Mouse (Mus musculus): Measurements from ENCODE around the gene Stil. TPM values are rescaled to one million over a fixed set of nuclear protein-coding genes. Genes with fewer than 3 reads are reported as not detected.

The Stil gene
- polyA plus RNA-seq, 1 experiment from 2014 or later = 15.7 TPM

DNA sequence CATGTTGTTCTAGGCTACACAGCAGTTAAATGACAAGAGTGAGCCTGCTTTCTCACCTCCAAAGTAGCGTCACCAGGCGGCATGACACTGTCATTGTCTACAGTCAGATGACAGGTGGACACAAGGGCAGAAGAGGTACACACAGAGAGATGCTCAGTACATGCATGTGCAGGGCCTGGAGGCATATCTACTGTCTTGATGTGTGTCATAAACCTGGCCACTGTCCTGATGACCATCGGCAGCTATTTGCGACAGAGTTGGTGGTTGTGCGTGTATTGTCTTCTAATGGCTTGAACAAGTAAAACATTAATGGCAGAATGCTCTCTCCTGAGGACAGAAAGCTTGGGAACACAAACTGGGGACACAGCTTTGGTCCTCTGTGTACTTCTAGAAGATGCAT is 51.3 kb downstream of the Stil start:
- Histone ChIP-seq H3K27me3 (peaks cover 88% of the 10 kb centered on the region), H3K36me3 (no peaks in the 10 kb centered on the region), H3K4me1 (peaks cover 6% of the 10 kb centered on the region; the same call in 1 of the 2 replicates), H3K4me3 (no peak overlapping the region), H3K4me2 (replicated peaks) (no peak overlapping the region), H3K9ac (replicated peaks) (no peak overlapping the region), H3K9me3 (no peaks in the 10 kb centered on the region), H3K27ac (replicated peaks) (no peak overlapping the region)
- no peak for ATAC-seq (ENCODE audit: low FRiP score, low read depth)
- 80% methylated on average over 5 of the region's 5 CpGs for WGBS

DNA sequence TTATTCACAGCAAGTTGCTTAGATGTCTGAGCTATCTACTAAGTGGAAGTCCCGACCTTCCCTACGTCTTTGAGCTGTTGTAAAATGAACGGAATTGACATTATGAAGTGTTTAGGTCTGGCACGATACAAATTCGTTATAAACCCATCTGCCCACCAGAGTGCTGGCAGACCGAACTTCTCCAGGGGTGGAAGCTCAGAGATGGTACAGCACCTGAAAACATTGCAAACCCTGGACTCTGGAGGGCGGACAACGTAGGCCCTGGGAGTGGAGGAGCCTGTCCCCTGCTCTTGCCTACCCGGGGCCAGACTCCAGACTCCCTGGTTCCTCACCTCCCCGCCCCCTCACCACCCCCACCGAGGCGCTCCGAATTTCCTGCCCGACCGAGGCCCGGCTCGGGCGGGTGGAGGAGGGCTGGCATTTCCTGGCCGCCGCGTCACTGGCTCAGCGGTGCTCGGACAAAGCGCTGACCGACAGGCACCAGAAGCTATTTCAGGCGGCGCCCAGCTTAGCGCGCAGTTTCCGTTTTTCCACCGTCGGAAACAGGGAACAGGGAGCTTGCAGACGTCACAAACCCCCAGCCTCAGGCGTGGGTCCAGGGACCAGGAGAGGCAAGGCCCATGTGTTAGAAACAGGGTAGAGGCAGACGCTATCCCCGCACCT is 52.5 kb downstream of the Stil start:
- ATAC-seq (ENCODE audit: low FRiP score, low read depth) = peak; percentile 13; the same call in 1 of the 2 replicates
- under 1% methylated on average over 36 of the region's 36 CpGs for WGBS
- H3K4me3 ChIP-seq = peak overlapping the region; percentile 30
- H3K9ac ChIP-seq (replicated peaks) = peak overlapping the region; percentile 44
- H3K36me3 ChIP-seq = no peaks in the 10 kb centered on the region
- H3K4me2 ChIP-seq (replicated peaks) = peak overlapping the region; percentile 51
- peak overlapping the region; percentile 52; the same call in 1 of the 2 replicates for H3K27ac ChIP-seq (replicated peaks)
- H3K27me3 ChIP-seq = peaks cover 97% of the 10 kb centered on the region
- H3K9me3 ChIP-seq = no peaks in the 10 kb centered on the region
- peaks cover 18% of the 10 kb centered on the region for H3K4me1 ChIP-seq

DNA sequence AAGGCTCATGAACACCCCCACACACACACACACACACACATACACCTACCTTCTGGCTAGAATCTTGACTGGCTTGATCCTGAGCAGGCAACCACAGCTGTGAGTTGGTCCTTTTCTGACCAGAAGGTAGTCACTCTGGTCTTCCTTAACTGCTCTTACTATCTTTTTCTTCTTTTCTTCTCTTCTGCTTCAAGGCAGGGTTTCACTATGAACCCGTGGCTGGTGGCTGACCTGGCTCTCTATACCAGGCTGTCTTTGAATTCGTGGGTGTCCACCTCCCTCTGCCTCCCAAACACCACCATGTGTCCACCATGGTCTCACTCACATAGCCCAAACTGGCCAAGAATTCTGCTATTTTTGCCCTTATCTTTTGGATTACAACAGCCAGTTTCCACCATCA is 55.1 kb downstream of the Stil start:
- H3K36me3 ChIP-seq = no peaks in the 10 kb centered on the region
- no peak overlapping the region for H3K9ac ChIP-seq (replicated peaks)
- H3K27me3 ChIP-seq = peaks cover 96% of the 10 kb centered on the region
- no peak for ATAC-seq (ENCODE audit: low FRiP score, low read depth)
- no peak overlapping the region for H3K4me3 ChIP-seq
- WGBS = 9% methylated on average over 2 of the region's 2 CpGs
- peaks cover 19% of the 10 kb centered on the region for H3K4me1 ChIP-seq
- H3K27ac ChIP-seq (replicated peaks) = no peak overlapping the region
- H3K9me3 ChIP-seq = no peaks in the 10 kb centered on the region
- no peak overlapping the region for H3K4me2 ChIP-seq (replicated peaks)

DNA sequence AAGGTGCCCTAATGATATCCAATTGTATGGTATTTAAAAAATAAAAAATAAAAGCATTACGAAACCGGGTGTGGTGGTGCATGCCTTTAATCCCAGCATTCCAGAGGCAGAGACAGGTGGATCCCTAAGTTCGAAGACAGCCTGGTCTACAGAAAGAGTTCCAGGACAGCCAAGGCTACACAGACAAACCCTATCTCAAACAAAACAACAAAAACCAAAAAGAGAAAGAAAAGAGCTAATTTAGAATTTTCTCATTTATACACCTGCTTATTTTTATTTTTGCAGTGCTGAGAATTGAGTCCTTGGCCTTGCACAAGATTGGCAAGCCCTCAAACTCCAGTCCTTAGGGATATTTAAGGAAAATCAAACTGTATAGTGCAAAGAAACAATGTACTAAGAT is 55.7 kb downstream of the Stil start:
- no peaks in the 10 kb centered on the region for H3K36me3 ChIP-seq
- H3K9ac ChIP-seq (replicated peaks) = no peak overlapping the region
- peak overlapping the region; percentile 37; the same call in 1 of the 2 replicates for H3K4me3 ChIP-seq
- WGBS = 10% methylated on average over 3 of the region's 3 CpGs
- H3K4me1 ChIP-seq = peaks cover 19% of the 10 kb centered on the region
- peaks cover 97% of the 10 kb centered on the region for H3K27me3 ChIP-seq
- peak overlapping the region; percentile 81 for H3K27ac ChIP-seq (replicated peaks)
- H3K9me3 ChIP-seq = no peaks in the 10 kb centered on the region
- no peak for ATAC-seq (ENCODE audit: low FRiP score, low read depth)
- peak overlapping the region; percentile 51; the same call in 1 of the 2 replicates for H3K4me2 ChIP-seq (replicated peaks)

DNA sequence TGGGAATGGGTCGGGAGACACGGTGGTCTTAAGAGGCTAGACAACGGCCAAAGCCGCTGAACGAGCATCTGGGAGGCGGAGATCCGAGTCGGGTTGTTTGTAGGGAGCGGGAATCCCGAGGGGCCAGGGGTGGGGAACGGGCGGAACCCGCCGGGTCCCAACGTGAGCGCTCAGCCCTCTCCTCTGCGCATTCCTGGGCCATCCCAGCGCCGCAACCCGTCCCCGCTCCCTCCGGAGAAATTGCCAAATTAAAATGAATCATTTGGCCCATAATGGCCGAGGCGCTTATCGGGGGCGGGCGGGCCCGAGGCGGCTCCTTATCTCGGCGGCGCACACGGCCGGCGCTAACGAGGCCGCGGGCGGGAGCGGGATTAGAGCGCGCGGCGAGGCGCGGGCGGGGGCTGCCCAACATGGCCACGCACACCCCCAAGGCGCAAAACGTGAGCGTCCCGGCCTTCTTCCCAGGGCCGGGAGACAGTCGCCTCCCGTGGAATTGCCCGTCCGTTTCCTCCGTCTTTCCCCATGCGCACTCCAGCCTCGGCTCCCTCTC is 56.5 kb downstream of the Stil start, which contains the start of gene Tal1:
Gene Tal1, plus strand, starts transcription at position 56 of the 550 bp plus-strand sequence.
- WGBS = 1% methylated on average over 60 of the region's 60 CpGs
- no peaks in the 10 kb centered on the region for H3K36me3 ChIP-seq
- H3K4me3 ChIP-seq = peak within 1 kb of the TSS; percentile 37
- no peaks in the 10 kb centered on the region for H3K9me3 ChIP-seq
- H3K27ac ChIP-seq (replicated peaks) = peak within 1 kb of the TSS; percentile 81
- H3K4me1 ChIP-seq = peaks cover 19% of the 10 kb centered on the region
- peak; percentile 69 for ATAC-seq (ENCODE audit: low FRiP score, low read depth)
- peak within 1 kb of the TSS; percentile 28; the same call in 1 of the 2 replicates for H3K9ac ChIP-seq (replicated peaks)
- H3K27me3 ChIP-seq = peaks cover 95% of the 10 kb centered on the region
- peak within 1 kb of the TSS; percentile 51 for H3K4me2 ChIP-seq (replicated peaks)

DNA sequence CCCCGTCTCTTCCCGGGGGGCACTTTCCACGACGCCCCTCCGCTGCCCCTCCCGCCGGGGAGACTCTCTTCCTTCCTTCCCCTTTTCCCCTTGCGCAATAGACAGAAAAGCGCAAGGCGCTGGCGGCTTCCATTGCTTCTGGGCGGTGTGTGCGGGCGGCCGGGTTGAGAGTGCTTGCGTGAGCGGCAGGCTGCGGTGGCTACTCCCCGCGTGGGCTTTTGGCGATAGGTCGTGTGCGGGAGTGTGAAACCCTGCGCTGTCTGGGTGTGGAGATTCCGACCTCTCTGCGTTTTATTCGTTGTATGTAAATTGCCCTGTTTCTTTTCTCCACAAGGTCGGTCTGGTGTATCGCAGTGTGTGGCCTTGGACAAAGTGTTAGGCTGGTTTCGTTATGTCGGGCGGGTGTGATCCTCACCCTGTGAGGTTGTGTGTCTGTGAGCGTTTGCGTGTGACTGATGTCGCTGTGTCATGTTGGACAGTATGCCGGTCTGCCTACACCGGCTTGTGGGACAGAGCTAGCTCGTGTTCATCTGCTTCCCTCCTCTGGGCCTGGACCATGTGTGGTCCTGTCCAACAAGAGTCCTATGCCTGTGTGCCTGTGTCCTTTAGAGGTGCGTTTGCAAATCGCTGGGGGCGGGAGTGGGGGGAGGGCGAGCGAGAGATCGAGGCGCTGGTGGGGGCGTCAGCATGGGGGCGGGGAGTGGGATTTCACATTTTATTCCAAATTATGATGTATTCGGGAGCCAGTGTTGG is 57.1 kb downstream of the Stil start:
- no peaks in the 10 kb centered on the region for H3K9me3 ChIP-seq
- under 1% methylated on average over 46 of the region's 48 CpGs for WGBS
- H3K36me3 ChIP-seq = no peaks in the 10 kb centered on the region
- peak overlapping the region; percentile 47 for H3K9ac ChIP-seq (replicated peaks)
- peak; percentile 72 for ATAC-seq (ENCODE audit: low FRiP score, low read depth)
- peaks cover 95% of the 10 kb centered on the region for H3K27me3 ChIP-seq
- peak overlapping the region; percentile 81 for H3K27ac ChIP-seq (replicated peaks)
- peak overlapping the region; percentile 51 for H3K4me2 ChIP-seq (replicated peaks)
- H3K4me1 ChIP-seq = peaks cover 19% of the 10 kb centered on the region
- peak overlapping the region; percentile 37 for H3K4me3 ChIP-seq

DNA sequence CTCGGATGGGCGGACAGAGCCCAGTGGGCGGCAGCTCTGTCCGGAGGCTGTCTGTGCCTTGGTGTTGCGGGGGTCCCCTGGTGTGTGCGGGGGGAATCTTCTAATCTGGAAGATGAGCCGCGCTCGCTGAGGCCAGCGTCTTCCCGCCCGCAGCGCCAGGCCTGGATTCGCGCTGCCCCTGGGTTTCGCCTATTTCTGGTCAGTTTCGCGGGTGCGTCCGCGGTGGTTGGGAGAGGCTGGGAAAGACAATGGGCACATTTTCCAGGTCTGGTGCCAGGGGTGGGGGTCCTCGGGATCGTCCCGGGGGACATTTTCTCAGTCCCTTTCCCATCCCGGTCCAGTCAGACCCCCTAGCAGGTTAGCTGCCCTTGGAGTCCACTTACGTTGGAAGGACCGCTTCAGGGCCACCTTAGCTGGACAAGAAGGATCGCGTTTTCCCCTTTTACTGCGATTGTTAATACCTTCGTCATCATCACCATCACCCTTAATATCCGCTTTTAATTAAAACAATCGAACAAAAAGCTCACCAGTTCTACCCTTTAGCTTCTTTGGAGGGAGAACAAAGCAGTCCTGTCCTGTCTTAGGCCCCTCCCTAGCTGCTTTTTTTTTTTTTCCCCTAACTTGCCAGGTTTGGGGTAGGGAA is 57.8 kb downstream of the Stil start:
- ATAC-seq (ENCODE audit: low FRiP score, low read depth) = peak; percentile 39
- no peaks in the 10 kb centered on the region for H3K9me3 ChIP-seq
- peaks cover 95% of the 10 kb centered on the region for H3K27me3 ChIP-seq
- H3K36me3 ChIP-seq = no peaks in the 10 kb centered on the region
- H3K4me1 ChIP-seq = peaks cover 19% of the 10 kb centered on the region
- H3K4me2 ChIP-seq (replicated peaks) = peak overlapping the region; percentile 51
- peak overlapping the region; percentile 47 for H3K9ac ChIP-seq (replicated peaks)
- peak overlapping the region; percentile 81 for H3K27ac ChIP-seq (replicated peaks)
- H3K4me3 ChIP-seq = peak overlapping the region; percentile 37
- 2% methylated on average over 33 of the region's 33 CpGs for WGBS

DNA sequence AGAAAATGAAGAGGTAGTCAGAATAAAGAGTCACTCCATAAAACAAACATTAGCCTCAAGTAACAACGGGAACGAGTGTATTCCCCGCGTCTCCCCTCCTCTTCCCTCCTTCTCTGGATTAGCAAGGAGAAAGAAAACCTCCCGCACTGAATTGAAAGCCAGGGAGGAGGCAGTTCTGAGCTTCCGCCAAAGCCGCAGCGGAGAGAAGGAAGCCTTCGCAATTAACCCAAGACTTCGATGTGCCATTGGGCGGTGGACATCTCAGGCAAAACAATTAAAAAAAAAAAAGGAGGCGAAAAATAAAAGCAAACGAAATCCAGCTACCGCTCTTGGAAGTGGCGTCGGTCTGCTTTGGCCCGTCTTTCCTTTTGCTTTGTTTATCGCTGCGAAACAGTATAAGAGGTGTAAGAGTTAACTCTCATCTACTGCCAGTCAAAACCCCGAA is 58.4 kb downstream of the Stil start:
- ATAC-seq (ENCODE audit: low FRiP score, low read depth) = no peak
- peak overlapping the region; percentile 37 for H3K4me3 ChIP-seq
- H3K9me3 ChIP-seq = no peaks in the 10 kb centered on the region
- H3K9ac ChIP-seq (replicated peaks) = peak overlapping the region; percentile 47
- WGBS = under 1% methylated on average over 20 of the region's 20 CpGs
- peaks cover 23% of the 10 kb centered on the region for H3K4me1 ChIP-seq
- peaks cover 96% of the 10 kb centered on the region for H3K27me3 ChIP-seq
- peak overlapping the region; percentile 42 for H3K4me2 ChIP-seq (replicated peaks)
- peak overlapping the region; percentile 81 for H3K27ac ChIP-seq (replicated peaks)
- H3K36me3 ChIP-seq = no peaks in the 10 kb centered on the region

DNA sequence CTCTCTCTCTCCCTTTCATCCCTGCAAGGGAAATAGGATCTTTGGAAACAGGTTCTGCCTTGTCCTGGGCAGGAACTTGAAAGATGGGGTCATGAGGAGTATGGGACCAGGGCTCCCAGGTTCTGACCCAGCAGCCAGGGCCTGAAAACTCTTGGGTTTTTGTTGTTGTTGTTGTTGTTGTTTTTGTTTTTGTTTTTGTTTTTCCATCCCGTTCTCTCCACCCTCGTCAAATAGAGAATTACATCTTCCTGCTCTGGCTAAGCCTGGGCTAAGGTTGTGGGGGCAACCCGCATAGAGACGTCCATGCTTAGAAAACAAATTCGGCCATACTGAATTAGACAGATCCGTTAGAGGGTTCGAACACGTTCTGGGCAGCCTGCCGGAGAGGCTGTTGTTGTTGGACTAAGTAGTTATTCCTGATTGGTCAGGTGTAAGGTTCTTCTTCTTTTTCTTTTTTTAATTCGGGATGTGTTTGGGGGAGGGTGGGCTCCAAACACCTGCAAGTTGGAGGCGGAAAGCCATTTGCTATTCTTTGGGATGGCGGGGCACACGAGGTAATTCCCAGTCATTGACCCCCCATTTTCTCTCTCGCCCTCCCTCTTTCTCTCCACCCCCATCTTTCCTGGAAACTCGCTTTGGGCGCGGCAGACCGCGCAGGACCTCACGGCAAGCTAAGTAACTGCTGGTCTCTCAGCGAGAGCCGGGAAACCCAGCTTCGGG is 59.1 kb downstream of the Stil start:
- peak overlapping the region; percentile 42 for H3K4me2 ChIP-seq (replicated peaks)
- WGBS = 1% methylated on average over 23 of the region's 23 CpGs
- H3K27ac ChIP-seq (replicated peaks) = peak overlapping the region; percentile 81

DNA sequence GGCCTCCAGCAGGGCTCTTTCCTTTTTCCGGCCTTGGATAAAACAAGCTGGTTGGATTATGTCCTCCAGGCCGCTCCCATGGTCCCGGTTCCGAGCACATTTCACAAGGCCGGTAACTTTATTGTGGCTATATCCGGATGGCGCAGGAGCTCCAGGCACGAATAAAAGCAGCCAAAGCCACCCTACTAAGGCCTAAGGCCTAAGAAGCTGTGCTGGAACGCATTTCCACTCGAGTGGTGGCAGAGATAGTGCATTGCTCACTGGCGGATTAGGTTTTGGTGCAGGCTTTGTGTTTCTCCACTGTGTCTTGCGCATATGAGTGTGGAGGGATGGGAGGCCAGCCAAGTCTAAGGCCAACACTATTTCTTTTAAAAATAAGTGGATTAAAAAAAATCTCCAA is 59.9 kb downstream of the Stil start:
- Histone ChIP-seq H3K27me3 (peaks cover 97% of the 10 kb centered on the region), H3K9me3 (no peaks in the 10 kb centered on the region), H3K4me2 (replicated peaks) (peak overlapping the region; percentile 42), H3K27ac (replicated peaks) (peak overlapping the region; percentile 81), H3K4me1 (peaks cover 29% of the 10 kb centered on the region), H3K4me3 (peak overlapping the region; percentile 37), H3K9ac (replicated peaks) (peak overlapping the region; percentile 47), H3K36me3 (no peaks in the 10 kb centered on the region)
- ATAC-seq (ENCODE audit: low FRiP score, low read depth) = no peak
- 2% methylated on average over 12 of the region's 12 CpGs for WGBS

More for the DNA sequence above, 59.1 kb downstream of the Stil start:
- no peaks in the 10 kb centered on the region for H3K36me3 ChIP-seq
- no peaks in the 10 kb centered on the region for H3K9me3 ChIP-seq
- no peak for ATAC-seq (ENCODE audit: low FRiP score, low read depth)
- H3K9ac ChIP-seq (replicated peaks) = peak overlapping the region; percentile 47
- H3K4me1 ChIP-seq = peaks cover 29% of the 10 kb centered on the region
- H3K4me3 ChIP-seq = peak overlapping the region; percentile 37
- H3K27me3 ChIP-seq = peaks cover 96% of the 10 kb centered on the region

DNA sequence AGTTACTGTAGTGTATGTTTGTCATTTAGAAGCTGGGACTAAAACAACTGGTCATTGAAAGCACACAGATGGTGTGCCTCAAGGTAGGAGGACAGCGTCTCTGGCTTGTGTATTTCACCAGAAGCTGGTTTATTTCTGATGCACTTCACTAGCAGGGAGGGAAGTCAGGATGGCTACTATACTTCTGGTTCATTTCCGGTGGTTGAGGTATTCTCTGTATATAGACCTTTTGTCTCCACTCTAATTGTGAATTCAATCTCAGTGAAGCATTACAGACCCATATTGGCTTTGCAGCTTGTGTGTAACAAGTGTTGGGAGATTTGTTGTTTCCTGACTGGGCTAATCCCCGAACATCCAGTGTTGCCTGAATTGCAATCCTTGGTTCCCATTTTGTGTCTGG is 60.8 kb downstream of the Stil start:
- no peak for ATAC-seq (ENCODE audit: low FRiP score, low read depth)
- WGBS = 16% methylated on average over 3 of the region's 3 CpGs

More for the DNA sequence above, 60.8 kb downstream of the Stil start:
- Histone ChIP-seq H3K27me3 (peaks cover 97% of the 10 kb centered on the region), H3K36me3 (no peaks in the 10 kb centered on the region), H3K27ac (replicated peaks) (peak overlapping the region; percentile 81), H3K4me3 (peak overlapping the region; percentile 37), H3K9me3 (no peaks in the 10 kb centered on the region), H3K9ac (replicated peaks) (no peak overlapping the region), H3K4me2 (replicated peaks) (peak overlapping the region; percentile 42), H3K4me1 (peaks cover 29% of the 10 kb centered on the region)

Data from midbrain, embryonic 12.5 days (tissue).